Mouse (Mus musculus): ENCODE measurements around the gene Ccdc14. TPM values are rescaled to one million over a fixed set of nuclear protein-coding genes. Genes with fewer than 3 reads are reported as not detected.

Gene Ccdc14
- polyA plus RNA-seq, 1 experiment from 2014 or later = 12.2 TPM

GRCm38 (mm10) chr16:34766193-34766592 lies 75.8 kb downstream of the Ccdc14 start:
- Histone ChIP-seq H3K9me3 (peaks cover 2% of the 10 kb centered on the region; the same call in 1 of the 2 replicates), H3K4me1 (no peaks in the 10 kb centered on the region), H3K27ac (replicated peaks) (no peak overlapping the region), H3K27me3 (replicated peaks; ENCODE audit: low read depth, poor library complexity, severe bottlenecking) (0 out of 2 replicates have a peak, but pooled peaks cover 3% of the 10 kb centered on the region), H3K4me3 (no peak overlapping the region), H3K36me3 (replicated peaks) (no peaks in the 10 kb centered on the region)
- no peak for DNase-seq (ENCODE audit: low spot score)
- 90% methylated on average over 1 of the region's 1 CpGs for WGBS

DNA sequence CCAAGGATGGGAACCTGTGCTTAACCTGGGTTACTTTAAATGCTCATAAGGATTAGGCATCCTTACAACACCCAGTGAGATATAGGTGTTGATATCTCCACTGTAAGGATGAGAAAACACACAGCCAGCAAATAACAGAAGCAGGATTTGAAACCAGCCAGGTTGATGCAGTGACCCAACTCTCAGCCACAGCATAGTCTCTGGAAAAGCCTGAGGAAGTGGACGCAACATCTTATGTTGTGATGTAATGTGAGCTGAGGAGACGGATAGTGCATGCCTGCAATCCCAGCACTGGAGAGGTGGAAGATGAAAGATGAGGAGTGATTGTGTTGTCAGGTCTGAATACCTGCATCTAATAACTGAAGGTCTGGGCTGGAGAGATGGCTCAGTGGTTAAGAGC lies 77.0 kb downstream of the Ccdc14 start:
- no peaks in the 10 kb centered on the region for H3K36me3 ChIP-seq (replicated peaks)
- 92% methylated on average over 2 of the region's 2 CpGs for WGBS
- no peak overlapping the region for H3K4me3 ChIP-seq
- DNase-seq (ENCODE audit: low spot score) = no peak
- H3K4me1 ChIP-seq = peaks cover 2% of the 10 kb centered on the region
- H3K27ac ChIP-seq (replicated peaks) = no peak overlapping the region
- peaks cover 5% of the 10 kb centered on the region; the same call in 1 of the 2 replicates for H3K9me3 ChIP-seq
- H3K27me3 ChIP-seq (replicated peaks; ENCODE audit: low read depth, poor library complexity, severe bottlenecking) = 0 out of 2 replicates have a peak, but pooled peaks cover 3% of the 10 kb centered on the region

DNA sequence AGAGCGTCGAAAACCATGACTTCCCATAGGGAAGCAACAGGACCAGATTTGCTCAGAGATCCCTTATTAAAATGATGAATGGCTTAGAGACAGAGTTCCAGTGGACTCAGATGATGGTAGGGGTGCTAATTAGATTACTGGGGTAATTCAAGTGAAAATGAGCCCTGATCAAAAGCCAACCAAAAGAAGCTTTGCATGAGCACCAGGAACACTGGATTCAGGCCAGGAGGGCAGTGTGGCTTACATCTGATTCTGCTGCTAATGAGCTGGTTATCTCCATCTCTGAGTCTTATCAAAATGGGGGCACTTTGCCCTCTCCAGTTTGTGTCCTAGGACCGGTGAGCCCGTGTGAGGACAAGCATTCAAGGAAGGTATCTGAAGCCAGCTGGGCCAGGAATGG lies 78.0 kb downstream of the Ccdc14 start:
- 0 out of 2 replicates have a peak, but pooled peaks cover 3% of the 10 kb centered on the region for H3K27me3 ChIP-seq (replicated peaks; ENCODE audit: low read depth, poor library complexity, severe bottlenecking)
- H3K4me3 ChIP-seq = no peak overlapping the region
- 79% methylated on average over 4 of the region's 4 CpGs for WGBS
- no peak for DNase-seq (ENCODE audit: low spot score)
- peaks cover 10% of the 10 kb centered on the region for H3K4me1 ChIP-seq
- peaks cover 5% of the 10 kb centered on the region; the same call in 1 of the 2 replicates for H3K9me3 ChIP-seq
- no peaks in the 10 kb centered on the region for H3K36me3 ChIP-seq (replicated peaks)
- H3K27ac ChIP-seq (replicated peaks) = no peak overlapping the region

GRCm38 (mm10) chr16:34770127-34770526 lies 79.7 kb downstream of the Ccdc14 start:
- H3K9me3 ChIP-seq = peaks cover 5% of the 10 kb centered on the region; the same call in 1 of the 2 replicates

GRCm38 (mm10) chr16:34772445-34773032 lies 82.1 kb downstream of the Ccdc14 start:
- no peak for DNase-seq (ENCODE audit: low spot score)
- no peak overlapping the region for H3K27ac ChIP-seq (replicated peaks)
- 44% methylated on average over 4 of the region's 4 CpGs for WGBS
- no peak overlapping the region for H3K4me3 ChIP-seq
- 0 out of 2 replicates have a peak, but pooled peaks cover under 1% of the 10 kb centered on the region for H3K27me3 ChIP-seq (replicated peaks; ENCODE audit: low read depth, poor library complexity, severe bottlenecking)
- H3K36me3 ChIP-seq (replicated peaks) = no peaks in the 10 kb centered on the region
- H3K4me1 ChIP-seq = peaks cover 10% of the 10 kb centered on the region
- H3K9me3 ChIP-seq = peaks cover 5% of the 10 kb centered on the region; the same call in 1 of the 2 replicates

More at GRCm38 (mm10) chr16:34770127-34770526, 79.7 kb downstream of the Ccdc14 start:
- 0 out of 2 replicates have a peak, but pooled peaks cover 3% of the 10 kb centered on the region for H3K27me3 ChIP-seq (replicated peaks; ENCODE audit: low read depth, poor library complexity, severe bottlenecking)
- DNase-seq (ENCODE audit: low spot score) = no peak
- no peak overlapping the region for H3K4me3 ChIP-seq
- peaks cover 10% of the 10 kb centered on the region for H3K4me1 ChIP-seq
- WGBS = 91% methylated on average over 4 of the region's 4 CpGs
- no peaks in the 10 kb centered on the region for H3K36me3 ChIP-seq (replicated peaks)
- no peak overlapping the region for H3K27ac ChIP-seq (replicated peaks)

Other genes with a start within 250 kb of the Ccdc14 start
- gene Kalrn, start 117.1 kb upstream of the Ccdc14 start, polyA plus RNA-seq (2016; fragmentation: Nextera tagmentation; extraction: Ambion mirVana) = 12.9 and 14.8 TPM in 2 replicates
- not detected in 2 replicates for gene Ropn1, start 40.7 kb upstream of the Ccdc14 start, polyA plus RNA-seq (2016; fragmentation: Nextera tagmentation; extraction: Ambion mirVana)
- 3.0 and 3.5 TPM in 2 replicates for gene Mylk, start 54.6 kb downstream of the Ccdc14 start, polyA plus RNA-seq (2016; fragmentation: Nextera tagmentation; extraction: Ambion mirVana)